Mouse (Mus musculus): ENCODE results near the gene Psmg1.
A peak's percentile ranks its signal among the peaks of the same experiment; 100 is the strongest.
"Not testable (repeated sequence)": the region's sequence is repeated elsewhere in the genome, so short reads cannot be mapped to it uniquely, and the experiment has no call there.

Psmg1 gene

DNA sequence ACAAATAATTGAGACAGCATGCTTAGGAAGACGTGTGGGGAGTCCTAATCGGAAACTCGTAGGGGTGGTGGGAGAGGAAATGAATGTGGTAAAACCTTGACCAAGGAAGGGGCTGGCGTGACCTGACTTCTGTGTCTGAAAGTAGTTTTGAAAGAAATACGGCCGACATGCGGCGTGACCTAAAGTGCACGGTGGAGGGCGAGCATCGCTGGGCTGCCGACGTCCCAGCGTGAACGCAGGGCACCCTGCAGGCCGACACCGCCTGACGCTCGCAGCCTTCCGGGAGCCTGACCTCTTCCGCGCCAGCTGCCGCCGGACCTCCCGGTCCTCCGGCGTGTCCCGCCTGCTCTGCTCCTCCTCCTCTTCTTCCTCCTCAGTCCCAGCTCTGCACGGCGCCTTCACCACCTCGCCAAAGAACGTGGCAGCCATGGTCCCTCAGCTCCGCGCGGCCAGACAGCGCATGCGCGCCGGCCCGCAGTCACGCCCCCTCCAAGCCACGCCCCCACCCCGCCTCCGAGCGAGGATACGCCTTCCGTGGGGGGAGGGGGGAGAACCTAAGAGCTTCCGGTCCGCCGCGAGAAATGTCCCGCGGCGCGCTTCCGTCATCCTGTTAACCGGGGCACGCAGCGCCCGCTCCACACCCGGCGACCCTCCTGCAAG lies at the start of gene Psmg1:
Psmg1 (minus strand) TSS at position 499 of the 660 bp plus-strand sequence.
- DNase-seq (ENCODE audit: low read depth, low spot score) = peak; percentile 89

DNA sequence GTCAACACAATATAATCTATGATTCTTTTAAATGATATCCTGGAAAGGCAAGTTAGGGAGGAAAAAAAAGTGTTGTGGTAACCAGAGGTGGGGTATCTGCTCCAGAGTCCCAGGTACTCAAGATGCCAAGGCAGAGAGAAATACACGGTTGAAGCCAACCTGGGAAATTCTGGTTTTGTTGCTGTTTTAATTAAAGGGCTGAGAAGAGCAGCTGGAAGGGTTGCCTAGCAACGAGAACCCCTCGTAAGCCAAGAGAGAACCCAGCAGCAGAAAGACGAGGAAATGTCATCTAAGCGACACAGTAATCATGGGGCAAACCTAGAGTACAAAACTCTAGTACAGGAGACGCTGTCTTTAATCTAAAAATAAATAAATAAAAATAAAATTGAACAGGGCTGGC lies 48.8 kb upstream of the Psmg1 start:
- no peak for DNase-seq (ENCODE audit: low read depth, low spot score)

DNA sequence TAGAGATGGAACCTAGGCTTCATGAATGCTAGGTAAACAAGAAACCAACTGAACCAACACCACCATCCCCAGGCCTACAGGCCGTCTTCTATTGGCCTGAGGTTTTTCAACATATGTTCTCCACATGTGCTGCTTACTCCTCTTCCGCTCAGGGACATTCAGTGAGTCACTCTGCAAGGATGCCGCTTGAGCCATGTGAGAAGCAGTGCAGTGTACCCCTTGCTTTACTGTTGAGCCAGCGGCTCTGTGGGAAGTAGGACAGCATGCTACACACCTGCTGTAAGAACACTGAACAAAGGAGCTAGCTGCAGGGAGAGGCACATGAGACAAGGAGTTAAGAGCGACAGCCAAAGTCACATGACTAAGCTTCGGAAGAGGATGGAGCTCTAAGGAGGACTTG lies 43.7 kb upstream of the Psmg1 start:
- DNase-seq (ENCODE audit: low read depth, low spot score) = peak; percentile 74

DNA sequence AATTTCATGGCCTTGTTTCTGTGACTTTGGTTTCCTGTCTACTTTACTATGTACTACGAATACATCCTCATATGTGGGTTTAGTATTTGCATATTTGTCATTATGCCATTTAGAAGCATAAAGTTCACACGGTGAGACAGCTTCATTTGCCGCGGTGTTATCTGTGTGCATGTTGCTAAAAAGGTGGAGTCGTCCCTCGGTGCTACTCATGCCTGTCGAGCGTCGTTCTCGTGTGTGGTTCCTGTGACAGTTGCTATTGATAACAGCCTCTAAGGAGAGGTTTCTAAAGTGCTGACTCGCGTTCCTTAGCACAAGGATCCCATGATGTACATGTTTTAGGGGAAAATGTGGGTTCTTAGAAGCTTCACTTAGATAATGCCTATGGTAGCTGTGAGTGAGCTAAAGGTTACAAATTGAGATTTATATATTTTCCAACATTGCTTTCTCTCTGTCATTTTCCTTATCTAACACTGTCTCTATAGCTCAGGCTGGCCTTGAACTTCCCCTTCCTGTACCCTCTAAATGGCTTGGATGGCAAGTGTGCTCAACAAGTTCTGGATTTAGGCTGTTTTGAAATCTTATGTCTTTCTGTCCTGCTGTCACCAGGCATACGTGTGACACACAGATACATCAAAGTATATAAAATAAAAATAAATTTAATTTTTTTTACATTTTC lies 41.7 kb upstream of the Psmg1 start:
- DNase-seq (ENCODE audit: low read depth, low spot score) = no peak

DNA sequence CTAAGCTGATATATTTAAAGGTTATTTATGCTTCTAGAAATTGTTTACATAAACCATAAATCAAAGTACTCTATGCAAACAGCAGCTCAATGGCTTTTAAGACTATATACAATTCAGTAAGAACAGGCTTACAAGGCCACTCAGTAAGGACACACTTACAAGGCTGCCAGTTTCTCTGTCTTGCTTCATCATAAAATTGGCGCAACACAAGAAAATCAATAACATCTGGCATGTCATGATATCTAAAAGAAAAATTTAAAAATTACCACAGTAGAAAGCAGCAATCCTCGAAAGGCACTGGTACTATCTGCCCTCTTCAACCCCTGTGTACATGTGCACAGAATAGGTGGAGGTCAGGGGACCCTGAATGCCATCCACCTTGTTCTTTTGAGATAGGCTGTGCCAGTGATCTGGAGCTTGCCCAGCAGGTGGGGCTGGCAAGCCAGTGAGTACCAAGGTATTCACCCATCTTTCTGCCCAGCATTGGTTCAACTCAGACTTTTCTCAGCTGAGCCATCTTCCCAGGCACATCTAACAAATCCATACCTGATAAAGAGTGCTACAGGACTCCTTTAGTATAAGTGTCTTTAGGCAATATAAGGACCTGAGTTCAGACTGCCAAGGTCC lies 39.8 kb upstream of the Psmg1 start:
- DNase-seq (ENCODE audit: low read depth, low spot score) = peak; percentile 39

DNA sequence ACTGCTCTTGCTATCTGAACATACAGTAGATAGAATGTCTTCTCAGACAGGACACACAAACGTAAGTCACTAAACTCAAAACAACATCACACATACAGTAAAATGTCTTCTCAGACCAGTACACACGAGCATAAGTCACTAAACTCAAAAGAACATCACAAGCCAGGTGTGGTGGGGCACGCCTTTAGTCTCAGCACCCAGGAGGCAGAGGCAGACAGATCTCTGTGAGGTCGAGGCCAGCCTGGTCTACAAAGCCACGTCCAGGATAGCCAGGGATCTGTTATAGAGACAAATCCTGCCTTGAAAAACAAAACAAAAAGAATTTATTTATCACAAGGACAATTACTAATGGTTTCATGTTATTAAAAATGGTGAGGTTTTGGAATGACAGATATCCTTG lies 35.5 kb upstream of the Psmg1 start:
- no peak for DNase-seq (ENCODE audit: low read depth, low spot score)

DNA sequence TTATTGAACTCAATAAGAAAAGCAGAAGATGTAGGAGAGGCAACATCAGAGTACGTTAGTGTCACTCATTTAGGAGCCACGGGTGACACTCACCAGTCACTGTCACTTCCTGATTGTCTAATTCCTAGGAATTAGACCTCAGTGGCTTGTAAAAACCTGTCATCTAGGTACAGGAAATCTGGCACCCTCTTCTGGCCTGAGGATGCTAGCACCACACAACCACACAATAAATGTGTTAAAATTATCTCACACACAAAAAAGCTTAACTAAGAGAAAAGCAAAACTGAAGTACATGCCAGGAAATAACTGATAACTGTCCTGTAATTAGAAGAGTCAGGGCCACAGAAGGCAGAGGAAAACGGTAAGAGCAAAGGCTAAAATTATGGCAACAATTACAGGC lies 34.5 kb upstream of the Psmg1 start:
- DNase-seq (ENCODE audit: low read depth, low spot score) = peak; percentile 16

DNA sequence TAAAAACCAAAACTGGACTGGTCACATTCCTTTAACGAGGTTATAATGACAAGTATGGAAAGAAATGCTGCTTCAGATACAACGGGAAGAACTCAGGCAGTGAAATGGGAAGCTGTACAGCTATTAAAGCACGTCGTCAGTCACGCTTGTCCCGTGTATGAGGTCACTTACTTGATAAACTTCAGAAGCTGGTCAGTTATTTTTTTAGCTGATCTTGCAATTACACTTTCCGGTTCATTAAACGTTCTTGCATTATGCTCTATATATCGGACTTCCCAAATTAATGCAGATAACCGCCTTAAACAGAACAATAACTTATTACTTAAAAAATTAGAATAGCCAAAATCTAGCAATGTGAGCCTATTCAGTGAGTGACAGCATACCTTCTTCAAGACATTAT lies 30.3 kb upstream of the Psmg1 start:
- DNase-seq (ENCODE audit: low read depth, low spot score) = no peak

- DNase-seq (ENCODE audit: low read depth, low spot score) = not testable (repeated sequence)
These were observed 18.4 kb upstream of the Psmg1 start for GRCm38 (mm10) chr16:96009124-96009523.

GRCm38 (mm10) chr16:96004278-96004677 lies 13.5 kb upstream of the Psmg1 start:
- DNase-seq (ENCODE audit: low read depth, low spot score) = not testable (repeated sequence)

- no peak for DNase-seq (ENCODE audit: low read depth, low spot score)
These were observed 8.5 kb upstream of the Psmg1 start for GRCm38 (mm10) chr16:95999291-95999690.

DNA sequence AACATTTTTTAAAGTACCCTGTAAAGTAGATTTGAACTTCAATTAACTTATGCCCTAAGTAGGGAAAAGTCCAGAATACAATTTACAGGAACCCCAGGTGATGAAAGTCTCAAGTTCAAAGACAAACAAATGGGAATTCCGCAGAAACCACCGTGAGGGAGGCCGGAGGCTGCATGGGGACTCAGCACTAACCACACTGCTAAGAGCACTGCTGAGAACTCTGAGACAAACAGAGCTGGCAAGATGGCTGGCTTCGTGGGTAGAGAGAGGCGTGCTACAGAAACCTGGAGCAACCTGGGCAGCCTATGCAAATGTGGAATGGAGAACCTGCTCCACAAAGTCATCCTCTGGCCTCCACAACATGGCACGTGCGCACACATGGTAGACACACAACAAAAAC lies 5.4 kb upstream of the Psmg1 start:
- no peak for DNase-seq (ENCODE audit: low read depth, low spot score)

GRCm38 (mm10) chr16:95994576-95994975 lies 3.8 kb upstream of the Psmg1 start:
- not testable (repeated sequence) for DNase-seq (ENCODE audit: low read depth, low spot score)

DNA sequence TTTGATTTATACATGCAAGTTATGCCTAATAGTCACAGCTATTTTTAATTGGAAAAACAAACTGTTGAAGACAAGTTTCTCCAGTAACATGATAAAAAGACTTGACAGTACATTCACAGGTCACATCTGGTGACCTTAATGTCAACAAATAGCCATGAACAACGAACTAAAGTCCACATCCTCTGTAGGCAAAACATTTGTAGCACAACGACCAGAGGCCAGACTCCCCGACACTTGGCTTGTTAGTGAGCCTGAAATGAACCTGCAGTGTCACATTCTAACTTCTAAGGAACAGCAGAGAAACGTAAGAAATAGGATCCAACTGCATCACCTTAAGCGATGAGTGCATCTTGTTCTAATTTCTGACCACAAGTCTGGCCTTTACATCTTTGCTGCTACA lies 1.8 kb upstream of the Psmg1 start:
- DNase-seq (ENCODE audit: low read depth, low spot score) = no peak

GRCm38 (mm10) chr16:95991122-95991900 lies 551 bp upstream of the Psmg1 start:
- peak; percentile 86 for DNase-seq (ENCODE audit: low read depth, low spot score)

GRCm38 (mm10) chr16:95984911-95985310 lies 5.8 kb downstream of the Psmg1 start:
- no peak for DNase-seq (ENCODE audit: low read depth, low spot score)

DNA sequence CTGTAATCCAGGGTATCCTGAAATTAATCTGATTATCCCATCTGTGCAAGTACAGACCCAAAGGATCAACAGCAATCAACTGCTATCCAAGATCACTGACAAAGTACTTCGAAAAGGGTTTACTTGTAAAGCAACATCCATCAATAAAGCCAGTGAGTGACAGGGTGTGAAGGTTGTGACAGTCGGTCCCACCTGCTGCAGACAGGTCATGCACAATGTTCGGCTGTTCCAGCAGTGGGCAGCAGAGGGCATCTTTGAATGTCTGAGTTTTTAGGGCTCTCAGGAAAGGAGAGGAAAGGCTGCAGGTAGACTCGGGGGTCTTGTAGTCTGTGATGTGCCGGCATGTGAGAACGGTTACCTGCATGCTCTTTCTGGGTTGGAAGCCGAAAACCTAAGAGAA lies 7.2 kb downstream of the Psmg1 start:
- peak; percentile 52 for DNase-seq (ENCODE audit: low read depth, low spot score)

DNA sequence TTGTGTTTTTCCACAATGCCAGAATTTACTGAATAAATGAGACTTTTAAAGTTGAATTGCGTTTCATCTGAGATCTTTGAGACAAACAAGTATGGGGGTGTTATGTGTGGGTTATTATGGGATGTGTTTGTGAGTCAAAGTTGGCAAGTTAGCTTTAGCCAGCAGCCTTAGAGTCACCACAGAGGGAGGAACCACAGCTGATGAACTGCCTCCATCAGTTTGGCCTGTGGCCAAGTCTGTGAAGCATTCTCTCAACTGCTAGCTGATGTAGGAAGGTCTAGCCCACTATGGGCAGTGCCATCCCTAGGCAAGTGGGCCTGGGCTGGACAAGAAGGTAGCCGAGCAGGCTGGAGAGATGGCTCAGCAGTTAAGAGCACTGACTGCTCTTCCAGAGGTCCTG lies 19.9 kb downstream of the Psmg1 start:
- peak; percentile 28 for DNase-seq (ENCODE audit: low read depth, low spot score)

DNA sequence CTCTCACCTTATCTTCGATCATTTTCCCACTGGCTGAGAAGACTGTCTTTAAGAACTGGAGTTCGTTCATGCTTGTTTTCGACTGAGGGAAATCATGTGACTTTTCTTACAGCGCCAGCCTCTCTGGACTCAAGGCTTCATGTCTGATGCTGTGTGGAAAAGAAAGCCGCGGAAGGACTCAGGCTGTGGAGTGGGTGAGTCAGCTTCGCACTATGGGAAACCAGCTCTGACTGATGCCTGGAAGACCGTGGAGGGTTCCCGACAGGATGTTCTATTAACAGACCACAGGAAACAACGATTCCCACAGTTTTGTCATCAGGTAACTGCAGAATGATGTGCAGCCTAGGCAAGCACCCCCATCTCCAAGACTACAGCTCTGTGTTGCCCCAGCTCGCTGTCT lies 23.3 kb downstream of the Psmg1 start:
- DNase-seq (ENCODE audit: low read depth, low spot score) = no peak

GRCm38 (mm10) chr16:95964427-95965023 lies 26.2 kb downstream of the Psmg1 start:
- DNase-seq (ENCODE audit: low read depth, low spot score) = peak; percentile 89

GRCm38 (mm10) chr16:95961484-95961883 lies 29.3 kb downstream of the Psmg1 start:
- DNase-seq (ENCODE audit: low read depth, low spot score) = not testable (repeated sequence)

DNA sequence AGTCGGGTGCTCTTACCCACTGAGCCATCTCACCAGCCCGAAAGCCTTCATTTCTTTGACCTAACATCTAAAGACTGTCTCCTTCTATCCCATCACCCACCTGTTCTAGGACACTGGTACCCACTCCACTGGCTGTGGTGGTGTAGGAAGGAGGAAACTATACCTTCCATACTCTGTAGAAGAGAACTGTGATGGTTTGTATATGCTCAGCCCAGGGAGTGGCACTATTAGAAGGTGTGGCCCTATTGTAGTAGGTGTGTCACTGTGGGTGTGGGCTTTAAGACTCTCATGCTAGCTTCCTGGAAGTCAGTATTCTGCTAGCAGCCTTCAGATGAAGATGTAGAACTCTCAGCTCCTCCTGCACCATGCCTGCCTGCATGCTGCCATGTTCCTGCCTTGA lies 30.1 kb downstream of the Psmg1 start:
- DNase-seq (ENCODE audit: low read depth, low spot score) = not testable (repeated sequence)
